Mouse (Mus musculus): ENCODE measurements around the gene Catsper1.

Catsper1 gene

DNA sequence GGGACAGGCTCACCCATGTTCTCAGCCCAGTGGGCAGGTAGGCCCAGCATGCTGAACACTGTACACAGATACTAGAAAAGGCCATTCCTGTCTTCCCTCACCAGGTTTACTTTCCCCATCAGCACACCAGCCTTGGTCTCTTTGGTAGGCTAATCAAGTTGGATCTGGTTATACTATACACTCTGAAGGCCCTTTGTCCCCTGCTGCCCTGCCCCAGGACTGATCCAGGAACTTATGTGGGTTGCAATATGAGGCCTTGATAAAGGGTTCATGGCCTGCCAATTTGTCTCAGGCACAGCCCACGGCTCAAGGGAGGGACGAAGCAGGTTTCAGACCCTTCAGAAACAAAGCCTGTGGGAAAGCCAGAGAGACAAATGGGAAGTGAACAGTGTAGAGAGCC, 18.1 kb downstream of the Catsper1 start:
- no peak for DNase-seq (ENCODE audit: low spot score in 2 of 2)

DNA sequence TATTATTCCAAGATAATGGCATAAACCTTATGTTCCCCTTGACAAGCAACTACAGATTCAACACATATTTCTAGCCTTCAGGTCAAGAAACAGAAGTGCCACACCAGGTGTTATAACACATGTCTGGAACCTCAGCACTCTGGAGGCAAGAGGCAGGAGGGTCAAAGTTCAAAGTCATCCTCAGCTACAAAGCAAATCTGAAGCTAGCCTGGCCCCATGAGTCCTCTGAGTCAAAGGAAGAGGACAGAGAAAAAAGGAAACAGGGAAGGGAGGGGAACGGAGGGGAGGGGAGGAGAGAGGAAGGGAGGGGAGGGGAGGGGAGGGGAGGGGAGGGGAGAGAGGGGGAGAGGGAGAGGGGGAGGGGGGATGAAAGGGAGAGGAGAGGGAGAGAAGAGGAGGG, 20.5 kb downstream of the Catsper1 start:
- no peak for DNase-seq (ENCODE audit: low spot score in 2 of 2)

DNA sequence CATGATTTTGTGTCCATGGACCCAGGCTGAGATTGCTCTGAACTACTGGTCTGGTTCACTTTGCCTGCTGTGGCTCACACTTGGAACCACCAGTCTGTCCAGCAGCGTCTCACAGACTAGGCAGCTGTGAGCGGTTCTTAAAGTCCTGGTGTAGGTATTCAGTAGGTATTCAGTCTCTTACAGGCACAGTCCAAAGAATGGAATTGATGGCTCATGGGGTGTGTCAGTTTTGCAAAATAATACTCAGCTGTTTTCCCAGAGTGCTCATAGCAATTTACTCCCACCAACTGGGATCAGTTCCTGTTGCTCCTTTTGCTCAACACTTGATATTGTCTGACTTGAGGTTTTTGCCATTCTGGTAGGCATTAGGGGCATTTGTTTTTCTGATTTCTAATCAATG, 26.6 kb downstream of the Catsper1 start:
- no peak for DNase-seq (ENCODE audit: low spot score in 2 of 2)

DNA sequence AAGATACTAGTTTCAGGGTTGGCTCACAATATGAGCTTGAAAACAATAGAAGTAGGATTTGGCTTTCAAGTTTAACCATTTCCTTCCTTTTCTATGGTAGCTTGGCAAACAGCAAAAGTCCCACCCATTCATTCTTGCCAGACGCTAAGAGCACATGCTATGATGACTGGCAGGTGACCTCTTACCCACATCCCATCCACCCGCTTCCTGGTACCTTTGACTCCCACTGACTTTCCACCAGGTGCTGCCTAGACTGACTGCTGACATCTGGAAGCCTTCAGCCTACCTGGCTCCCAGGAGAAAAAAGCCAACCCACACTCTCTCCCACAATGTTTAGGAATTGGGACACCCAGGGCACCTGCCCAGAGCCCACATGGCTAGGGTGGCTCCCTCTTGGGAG, 28.6 kb downstream of the Catsper1 start:
- DNase-seq (ENCODE audit: low spot score in 2 of 2) = no peak

DNA sequence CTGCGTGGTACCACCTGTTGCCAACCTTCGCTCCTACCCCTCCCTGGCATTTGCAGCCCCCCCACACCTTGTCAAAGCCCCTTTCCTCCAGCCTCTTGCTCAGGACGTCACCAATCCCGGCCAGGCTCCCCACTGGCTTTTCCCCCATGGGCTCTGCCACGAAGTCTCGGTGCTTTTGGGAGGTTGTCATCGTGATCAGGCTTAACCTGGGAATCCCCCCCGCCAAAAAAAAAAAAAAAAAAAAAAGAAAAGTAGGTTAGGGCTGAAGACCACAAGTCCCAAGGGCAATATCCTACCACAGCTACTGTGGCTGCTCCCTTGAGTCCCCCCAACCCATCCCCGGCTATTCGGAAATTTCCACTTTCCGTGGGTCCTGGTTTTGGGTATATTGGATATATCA, 30.2 kb downstream of the Catsper1 start:
- DNase-seq (ENCODE audit: low spot score in 2 of 2) = no peak

DNA sequence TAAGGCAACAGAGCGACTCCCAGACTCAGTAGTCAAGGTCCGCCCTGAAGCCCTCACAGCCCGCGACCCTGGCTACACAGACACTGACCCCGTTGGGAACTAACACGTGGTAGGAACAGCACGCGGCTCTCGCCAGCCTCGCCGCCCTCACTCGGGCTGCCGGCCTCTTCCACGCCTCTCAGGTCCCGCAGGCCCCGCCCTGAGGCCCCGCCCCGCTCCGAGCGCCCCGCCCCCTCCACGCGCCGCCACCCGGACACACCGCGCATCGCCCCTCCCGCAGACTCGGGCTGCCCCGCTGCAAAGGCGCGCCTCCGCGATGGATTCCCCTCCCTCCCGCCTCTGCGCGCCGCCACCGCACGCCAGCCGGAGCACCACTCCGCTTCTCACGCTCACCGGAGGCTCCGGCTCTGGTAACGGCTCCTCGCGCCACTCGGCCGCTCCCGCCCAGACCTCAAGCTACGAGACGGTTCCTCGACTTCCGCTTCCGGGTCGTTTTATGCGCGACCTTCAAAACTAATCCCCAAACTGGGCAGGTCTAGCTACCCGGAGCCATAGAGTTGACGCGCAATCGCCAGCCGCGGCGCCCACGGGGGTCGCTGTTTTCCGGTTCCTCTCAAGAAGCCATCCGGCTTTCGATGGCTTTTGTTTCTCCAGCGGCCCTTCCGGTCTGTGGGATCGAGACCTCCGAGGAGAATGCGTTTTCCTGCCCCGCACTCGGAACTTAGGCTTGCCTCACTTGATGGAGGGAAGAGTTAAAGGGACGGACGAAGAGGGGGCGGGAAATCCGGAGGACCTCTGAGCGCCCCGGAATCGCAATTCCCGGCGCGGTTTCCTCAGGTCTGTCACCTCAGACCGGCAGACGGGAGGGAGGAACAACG, 30.9 kb downstream of the Catsper1 start, which contains the start of gene Eif1ad:
Gene Eif1ad, plus strand, starts transcription at position 567 of the 878 bp plus-strand sequence.
- DNase-seq (ENCODE audit: low spot score in 2 of 2) = peak; percentile 91 to 93

DNA sequence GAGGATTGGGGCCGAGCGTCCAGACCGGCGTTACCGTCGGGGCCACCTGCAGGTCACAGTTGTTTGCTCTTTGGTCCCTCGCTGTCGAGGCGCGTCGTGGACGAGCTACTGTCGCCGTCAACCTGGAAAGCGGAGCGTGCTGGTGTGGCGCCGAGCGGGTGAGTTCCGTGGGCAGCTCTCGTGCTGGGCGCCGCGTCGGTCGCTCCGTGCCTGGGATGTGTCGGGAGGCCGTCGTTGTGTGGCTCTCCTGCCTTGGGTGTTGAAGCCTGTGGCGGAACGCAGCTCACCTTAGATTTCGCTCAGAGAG, 31.5 kb downstream of the Catsper1 start, which contains the start of gene Banf1:
Gene Banf1, minus strand, starts transcription at position 116 of the 307 bp plus-strand sequence.
- no peak for DNase-seq (ENCODE audit: low spot score in 2 of 2)

DNA sequence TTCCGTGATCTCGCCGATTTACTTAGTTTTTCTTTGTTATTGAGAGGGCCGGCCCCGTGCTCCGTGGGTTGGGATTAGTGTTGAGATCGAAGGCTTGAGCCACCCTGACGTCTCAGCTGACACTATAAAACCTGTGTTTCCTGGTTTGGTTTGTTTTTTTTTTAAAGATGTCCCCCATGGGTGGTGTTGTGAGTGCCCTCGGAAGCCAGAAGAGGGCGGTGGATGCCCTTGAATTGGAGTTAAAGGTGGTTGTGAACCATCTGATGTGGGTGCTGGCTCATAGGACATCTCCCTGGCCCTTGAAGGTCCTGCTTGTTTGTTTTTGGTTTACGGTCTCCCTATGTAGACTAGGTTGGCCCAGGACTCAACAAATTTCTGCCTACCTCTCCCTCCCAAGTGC, 31.9 kb downstream of the Catsper1 start:
- DNase-seq (ENCODE audit: low spot score in 2 of 2) = no peak

DNA sequence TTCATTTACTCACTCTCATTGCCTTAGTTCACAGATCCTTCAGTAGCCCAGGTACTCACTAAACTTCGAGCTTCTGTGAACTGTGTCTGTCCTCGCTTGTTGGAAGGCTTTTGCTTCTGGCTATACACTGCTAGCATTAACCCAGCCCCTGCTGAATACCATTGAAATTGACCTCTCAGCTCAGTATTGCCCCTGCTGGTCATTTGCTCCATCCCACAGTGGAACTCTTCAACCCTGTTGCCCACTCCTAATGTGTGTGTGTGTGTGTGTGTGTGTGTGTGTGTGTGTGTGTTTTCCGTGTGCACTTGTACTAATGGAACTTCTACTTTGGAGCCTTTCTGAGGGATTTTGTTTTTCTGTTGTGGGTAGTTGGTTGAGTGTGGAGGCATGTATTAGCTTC, 35.4 kb downstream of the Catsper1 start:
- no peak for DNase-seq (ENCODE audit: low spot score in 2 of 2)

DNA sequence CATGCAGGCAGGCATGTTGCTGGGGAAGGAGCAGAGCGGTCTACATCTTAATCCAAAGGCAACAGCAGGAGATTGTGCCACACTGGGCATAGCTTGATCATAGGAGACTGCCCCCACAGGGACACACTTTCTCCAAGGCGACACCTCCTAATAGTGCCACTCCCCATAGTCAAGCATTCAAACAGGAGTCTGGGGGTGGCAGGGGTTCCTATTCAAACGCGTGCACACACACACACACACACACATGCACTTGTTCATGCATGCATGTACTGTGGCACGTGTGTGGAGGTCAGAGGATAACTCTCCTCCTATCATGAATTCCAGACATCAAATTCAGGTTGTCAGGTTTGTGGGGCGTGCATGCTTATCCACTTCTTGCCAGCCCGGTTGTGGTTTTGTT, 37.2 kb downstream of the Catsper1 start:
- no peak for DNase-seq (ENCODE audit: low spot score in 2 of 2)

DNA sequence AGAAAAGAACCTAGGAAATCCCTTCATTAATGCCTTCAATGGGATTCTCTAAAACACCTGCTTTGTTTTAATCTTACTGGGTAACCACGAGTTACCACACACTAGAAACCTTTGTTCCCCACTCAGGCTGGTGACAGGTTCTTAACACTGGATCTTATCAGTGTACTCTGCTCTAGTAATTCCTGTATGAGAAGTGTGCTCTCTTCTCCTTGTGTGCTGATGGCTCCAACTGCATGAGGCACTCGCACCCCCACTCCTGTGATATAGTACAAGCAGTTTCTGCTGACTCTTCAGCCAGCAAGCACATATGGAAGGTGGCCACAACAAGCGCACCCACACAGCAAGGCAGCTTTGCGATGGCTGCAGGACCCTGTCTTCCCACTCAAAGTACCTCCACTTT, 38.6 kb downstream of the Catsper1 start:
- no peak for DNase-seq (ENCODE audit: low spot score in 2 of 2)

DNA sequence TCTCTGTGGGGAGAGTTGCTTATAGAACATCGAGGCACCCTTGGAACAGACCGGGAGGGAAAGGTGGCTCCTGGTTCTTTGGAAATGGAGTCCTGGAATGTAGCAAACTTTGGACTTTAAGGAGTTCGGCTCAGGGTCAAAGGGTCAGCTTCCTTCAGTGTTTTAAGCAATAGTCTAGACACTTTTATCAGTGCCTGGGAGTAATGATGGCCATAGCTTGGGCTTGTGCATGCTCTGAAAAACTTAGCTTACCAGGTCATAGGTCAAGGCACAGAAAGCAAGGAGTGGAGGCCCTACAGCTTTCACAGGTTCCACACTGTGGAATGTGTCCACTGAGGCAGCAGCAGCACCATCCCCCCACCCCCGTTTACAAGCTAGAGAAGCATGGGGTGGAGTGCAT, 39.2 kb downstream of the Catsper1 start:
- DNase-seq (ENCODE audit: low spot score in 2 of 2) = no peak

DNA sequence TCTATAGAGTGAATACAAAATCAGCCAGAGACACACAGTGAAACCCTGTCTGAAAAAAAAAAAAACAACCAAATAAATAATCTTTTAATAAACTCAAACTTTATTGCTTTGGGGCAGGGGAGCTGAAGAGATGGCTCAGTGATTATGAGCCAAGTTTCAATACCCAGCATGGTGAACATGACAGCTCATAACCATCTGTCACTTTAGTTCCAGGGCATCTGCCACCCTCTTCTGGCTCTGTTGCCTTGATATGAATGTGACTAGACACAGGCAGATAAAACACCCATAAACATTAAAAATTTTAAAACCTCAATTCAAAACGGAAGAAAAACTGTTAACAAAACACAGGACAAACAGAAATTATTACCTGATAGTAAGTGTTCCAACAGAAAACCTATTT, 41.9 kb downstream of the Catsper1 start:
- no peak for DNase-seq (ENCODE audit: low spot score in 2 of 2)

DNA sequence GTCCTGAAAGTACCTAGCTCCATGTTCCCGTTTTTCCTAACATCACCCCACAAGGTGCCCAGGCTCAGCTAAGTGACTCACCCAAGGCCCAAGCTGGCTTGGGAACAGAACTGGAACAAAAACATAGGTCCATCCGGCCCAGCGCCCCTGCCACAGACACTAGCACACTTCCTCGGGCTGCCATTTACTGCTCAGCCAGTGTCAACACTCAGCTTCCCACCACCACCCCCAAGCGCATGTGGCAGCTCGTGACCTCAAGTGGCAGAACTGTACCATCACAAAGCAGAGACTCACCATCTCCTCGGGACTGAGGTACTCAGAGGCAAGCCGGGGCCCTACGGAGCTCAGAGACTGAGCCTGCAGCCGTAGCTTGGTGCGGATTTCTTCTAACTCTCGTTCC, 47.8 kb downstream of the Catsper1 start:
- DNase-seq (ENCODE audit: low spot score in 2 of 2) = no peak

DNA sequence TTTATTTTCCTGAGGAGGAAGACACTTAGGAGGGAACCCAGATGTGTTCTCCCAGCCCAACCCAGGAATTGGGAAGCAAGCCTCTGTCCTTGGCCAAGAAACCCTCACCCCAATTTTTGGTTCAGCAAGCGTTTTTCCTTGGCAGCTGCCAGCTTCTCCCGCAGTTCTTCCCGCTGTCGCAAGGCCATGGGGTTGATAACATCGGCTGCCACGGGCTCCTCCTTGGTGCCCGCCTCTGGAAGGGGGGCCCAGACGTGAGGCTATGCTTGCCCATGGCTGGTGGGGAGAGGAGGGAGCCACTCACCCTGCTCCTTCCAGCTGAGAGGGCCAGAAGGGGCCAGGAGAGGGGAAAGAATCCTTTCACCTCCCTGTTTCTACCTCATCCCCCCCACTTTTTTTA, 49.2 kb downstream of the Catsper1 start:
- DNase-seq (ENCODE audit: low spot score in 2 of 2) = no peak

DNA sequence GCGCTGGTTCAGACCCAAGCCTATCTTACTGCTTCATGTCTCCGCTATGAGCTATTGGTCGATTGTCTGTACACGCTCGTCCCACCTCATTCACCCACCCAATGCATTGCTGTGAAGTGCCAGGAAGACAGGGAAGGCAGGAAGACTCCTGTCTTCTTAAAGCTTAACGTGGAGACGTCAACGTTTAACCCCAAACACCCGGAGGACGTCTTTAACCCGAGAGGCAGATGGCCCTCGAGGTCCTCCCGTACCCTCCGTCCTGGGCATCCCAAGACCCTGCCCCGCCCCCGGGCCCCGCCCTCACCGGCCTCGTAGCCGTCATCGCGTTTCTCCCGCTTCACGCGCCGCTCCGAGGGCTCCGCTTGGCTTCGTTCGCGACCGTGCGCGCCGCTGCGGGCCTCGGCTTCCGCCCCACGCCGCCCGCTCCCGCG, 52.5 kb downstream of the Catsper1 start:
- no peak for DNase-seq (ENCODE audit: low spot score in 2 of 2)

DNA sequence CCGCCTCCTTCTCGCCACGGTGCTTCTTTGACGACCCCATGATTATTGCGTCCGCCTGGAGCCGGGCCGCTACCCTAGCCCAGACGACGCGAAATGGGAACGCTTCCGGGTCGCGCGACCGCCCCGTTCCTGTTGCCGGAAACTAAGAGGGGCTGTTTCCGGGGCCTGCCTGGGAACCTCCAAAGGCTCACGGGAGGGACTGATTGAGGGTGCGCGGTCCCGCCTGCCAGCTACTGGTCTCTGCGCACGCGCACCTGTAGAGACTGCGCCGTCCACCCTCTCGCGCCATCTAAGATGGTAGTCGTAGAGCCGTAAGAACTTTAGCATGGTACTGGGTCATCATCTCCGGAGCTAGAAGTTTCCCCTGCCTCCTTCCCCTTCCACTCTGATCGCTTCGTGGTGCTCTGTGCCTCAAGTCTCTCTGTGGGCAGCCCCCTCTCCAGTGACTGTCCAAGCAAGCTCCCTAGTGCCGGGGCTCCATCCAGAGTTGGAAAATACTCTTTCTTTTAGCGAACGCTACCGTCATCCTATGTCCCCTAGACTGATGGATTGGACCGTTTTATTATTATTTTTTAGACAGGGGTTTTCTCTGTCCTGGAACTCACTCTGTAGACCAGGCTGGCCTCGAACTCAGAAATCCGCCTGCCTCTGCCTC, 53.2 kb downstream of the Catsper1 start, which contains the start of gene Sart1:
Gene Sart1, minus strand, starts transcription at position 116 of the 655 bp plus-strand sequence.
- peak; percentile 92 to 93 for DNase-seq (ENCODE audit: low spot score in 2 of 2)

DNA sequence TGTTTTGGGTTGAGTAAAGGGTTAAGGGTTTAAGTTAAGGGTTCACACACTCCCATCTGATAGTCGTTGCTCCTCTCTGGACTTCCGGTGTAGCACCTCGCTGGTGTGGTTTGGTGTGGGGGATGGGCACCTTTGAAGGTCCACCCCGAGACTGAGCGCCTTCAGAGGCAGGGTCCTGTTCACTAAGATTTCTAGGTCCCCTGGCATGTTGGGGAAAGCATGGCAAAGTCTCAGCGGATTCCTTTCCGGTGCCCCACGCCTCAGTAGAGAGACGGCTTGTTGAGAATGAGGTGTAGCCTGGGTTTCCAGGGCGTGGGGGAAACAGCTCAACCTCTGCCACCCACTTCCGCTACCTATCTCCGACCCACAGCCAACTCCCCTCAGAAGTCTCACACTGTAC, 54.1 kb downstream of the Catsper1 start:
- no peak for DNase-seq (ENCODE audit: low spot score in 2 of 2)

DNA sequence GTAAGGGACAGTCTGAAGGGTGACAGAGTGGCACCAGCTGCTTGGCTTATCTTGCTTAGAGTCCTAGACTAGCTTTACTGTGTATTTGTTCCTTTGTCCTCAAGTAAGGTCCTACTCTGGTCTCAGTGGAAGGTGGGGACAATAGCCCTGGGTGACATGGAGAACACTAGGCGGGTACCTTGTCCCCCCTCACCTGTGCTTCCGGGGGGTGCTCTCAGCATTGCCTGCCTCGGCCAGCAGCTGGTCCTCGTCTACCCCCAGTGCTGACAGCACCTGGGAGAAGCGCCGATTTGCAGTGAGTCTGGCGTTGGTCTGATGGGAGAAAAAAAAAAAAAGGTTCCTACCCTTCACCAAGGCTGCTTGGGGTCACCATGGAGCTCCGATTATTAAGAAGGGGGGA, 54.9 kb downstream of the Catsper1 start:
- DNase-seq (ENCODE audit: low spot score in 2 of 2) = no peak

DNA sequence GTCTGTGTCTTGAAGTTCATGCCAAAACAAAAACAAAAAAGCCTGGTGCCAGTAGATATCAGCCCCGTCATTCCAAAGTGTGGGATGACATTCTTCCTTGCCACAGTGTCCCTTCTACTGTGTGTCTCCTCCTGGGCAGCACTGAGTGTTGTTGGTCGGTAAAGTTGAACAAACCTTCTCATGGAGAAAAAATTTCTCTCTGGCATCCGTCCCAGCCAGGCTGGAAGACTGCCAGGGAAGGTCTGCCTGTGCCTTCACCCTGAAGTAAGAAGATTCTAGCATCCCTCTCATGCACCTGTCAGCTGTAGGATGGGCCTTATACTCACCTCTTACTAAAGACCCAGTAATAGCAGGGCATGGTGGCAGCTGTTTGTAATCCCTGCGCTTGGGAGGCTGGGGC, 57.4 kb downstream of the Catsper1 start:
- DNase-seq (ENCODE audit: low spot score in 2 of 2) = no peak
